Mouse (Mus musculus): ENCODE data around the gene Pum2.
"Not testable (repeated sequence)": the region's sequence is repeated elsewhere in the genome, so short reads cannot be mapped to it uniquely, and the experiment has no call there.

Gene Pum2

DNA sequence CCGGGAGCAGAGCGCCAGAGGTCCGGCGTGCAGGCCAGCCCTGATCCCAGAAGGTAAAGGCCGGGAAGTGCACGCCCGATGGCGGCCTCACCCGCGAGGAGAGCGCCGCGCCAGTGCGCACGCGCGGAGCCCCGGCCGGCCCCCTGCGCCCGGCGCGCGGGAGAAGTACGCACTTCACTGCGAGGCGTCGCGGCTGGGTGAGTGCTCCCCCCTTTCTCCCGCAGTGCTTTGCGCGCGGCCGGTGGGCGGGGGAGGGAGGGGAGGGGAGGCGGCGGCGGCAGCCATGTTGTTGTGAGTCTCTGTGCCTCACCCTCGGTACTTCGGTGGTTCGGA lies at the start of gene Pum2:
Pum2 (plus strand) TSS at position 161 of the 333 bp plus-strand sequence.
- DNase-seq (ENCODE audit: low read depth), result peak; percentile 72

DNA sequence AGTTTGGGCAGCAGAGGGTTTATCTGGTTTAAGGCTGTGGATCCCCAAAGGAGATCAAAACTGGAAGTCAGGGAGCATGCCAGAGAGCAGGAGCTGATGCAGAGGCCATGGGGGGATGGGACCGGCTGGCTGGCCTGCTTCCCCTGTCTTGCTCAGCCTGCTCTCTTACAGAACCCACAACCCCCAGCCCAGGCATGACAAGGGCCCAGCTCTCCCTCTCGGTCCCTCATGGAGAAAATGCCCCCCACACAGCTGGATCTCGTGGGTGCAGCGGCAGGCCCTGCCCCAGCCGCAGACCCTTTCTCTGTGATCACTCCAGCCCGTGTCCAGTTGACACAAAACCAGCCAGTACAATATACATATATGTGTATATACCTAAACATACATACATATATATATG lies 44.4 kb upstream of the Pum2 start:
- no peak for DNase-seq (ENCODE audit: low read depth)

DNA sequence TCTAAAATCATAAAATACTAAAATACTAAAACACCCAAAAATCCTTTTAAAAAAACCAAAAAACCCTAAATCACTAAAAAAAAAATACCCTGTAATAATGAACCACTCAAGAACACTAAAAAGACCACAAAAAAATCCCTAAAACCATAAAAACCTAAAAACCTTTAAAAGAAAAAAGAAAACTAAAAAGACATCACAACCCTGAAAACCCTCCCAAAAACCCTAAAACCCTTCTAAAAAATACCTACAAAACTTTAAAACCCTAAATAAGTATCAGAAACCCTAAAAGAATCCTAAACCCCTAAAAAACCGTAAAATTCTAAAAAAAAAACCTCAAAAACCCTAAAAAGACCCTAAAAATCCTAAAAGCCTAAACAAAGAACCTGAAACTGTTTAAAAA lies 42.2 kb upstream of the Pum2 start:
- no peak for DNase-seq (ENCODE audit: low read depth)

DNA sequence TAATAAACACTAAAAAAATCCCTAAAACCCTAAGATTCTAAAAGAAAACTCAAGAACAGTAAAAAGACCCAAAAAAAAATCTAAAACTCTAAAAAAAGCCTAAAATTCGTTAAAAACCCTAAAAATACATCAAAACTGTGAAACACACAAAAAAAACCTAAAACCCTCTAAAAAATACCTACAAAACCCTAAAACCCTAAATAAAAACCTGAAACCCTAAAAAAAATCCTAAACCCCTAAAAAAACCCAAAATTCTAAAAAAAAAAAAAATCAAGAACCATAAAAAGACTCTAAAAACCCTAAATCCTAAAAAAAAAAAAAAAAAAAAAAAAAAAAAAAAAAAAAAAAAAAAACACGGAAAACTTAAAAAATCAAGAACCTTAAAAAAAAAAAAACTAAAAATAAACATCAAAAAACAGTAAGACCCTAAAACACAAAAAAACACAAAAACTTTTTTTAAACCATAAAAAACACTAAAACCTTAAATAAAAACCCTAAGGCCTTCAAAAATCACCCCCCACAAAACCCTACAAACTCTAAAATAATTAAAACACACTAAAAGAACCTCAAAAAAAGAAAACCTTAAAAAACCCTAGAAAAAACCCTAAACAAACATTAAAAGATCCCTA lies 41.1 kb upstream of the Pum2 start:
- no peak for DNase-seq (ENCODE audit: low read depth)

DNA sequence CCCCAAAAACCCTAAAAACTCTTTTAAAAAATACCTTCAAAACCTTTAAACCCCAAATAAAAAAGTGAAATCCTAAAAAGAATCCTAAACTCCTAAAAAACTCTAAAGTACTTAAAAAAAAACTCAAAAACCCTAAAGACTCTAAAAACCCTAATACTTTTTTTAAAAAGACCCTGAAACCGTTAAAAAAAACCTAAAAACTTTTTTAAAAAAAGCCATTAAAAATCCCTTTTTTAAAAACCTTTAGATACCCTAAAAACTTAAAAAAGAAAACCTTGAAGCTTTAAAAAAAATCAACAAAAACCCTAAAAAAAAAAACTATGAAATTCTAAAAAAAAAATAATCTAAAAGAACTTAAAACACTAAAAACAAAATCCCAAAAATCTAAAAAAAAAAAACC lies 39.6 kb upstream of the Pum2 start:
- no peak for DNase-seq (ENCODE audit: low read depth)

DNA sequence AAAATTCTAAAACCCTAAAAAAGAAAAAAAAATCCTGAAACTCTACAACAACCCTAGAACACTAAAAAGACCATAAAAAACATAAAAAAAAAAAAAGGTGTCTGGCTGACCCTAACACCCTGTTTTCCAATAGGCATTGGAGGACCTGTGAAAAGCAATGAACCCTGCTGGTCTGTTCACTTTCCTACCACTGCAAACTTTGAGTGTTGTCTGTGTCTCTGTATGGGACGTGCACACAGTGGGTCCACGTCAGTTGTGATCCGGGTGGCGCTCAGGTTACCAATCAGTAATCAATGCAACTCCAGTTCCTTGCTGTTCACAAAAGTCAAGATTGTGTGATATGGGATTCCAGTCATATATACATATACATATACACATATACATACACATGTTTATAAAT lies 38.4 kb upstream of the Pum2 start:
- DNase-seq (ENCODE audit: low read depth), result no peak

DNA sequence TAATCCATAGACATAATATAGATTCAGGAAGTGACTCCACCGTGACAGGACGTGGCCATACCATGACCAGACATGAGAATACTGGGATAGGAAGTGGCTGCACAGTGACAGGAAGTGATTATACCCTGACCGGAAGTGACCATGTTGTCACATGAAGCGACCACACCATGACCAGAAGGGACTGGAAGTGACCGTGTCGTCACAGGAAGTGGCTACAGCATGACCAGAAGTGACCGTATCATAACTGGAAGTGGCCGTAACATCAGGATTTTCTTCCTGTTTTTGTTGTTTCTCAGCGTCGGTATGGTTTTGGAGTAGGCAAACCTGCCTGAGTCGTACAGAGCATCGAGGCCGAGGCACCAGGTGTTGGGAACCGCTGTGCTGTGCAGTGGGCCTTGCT lies 37.0 kb upstream of the Pum2 start:
- DNase-seq (ENCODE audit: low read depth), result no peak

DNA sequence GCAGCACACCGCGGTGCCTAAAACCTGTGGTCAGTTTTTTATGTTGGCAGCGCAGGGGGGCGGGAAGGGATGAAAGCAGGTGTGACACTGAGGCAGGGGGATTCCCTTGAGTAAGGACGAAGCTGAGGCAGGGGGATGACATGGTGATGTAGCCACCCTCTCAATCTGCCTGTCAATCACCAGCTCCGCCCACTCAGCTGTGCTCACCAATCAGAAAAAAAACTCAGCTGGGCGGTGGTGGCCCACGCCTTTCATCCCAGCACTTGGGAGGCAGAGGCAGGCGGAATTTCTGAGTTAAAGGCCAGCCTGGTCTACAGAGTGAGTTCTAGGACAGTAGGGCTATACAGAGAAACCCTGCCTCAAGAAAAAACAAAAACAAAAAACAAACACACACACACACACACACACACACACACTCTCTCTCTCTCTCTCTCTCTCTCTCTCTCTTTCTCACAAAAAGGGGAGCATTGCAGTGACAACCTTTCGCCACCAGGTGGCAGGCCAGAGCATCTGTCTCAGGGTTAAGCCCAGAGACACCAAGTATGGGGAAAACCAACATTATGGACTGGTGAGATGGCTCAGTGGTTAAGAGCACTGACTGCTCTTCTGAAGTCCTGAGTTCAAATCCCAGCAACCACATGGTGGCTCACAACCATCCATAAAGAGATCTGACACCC lies 35.4 kb upstream of the Pum2 start:
- peak; percentile 44 for DNase-seq (ENCODE audit: low read depth)

DNA sequence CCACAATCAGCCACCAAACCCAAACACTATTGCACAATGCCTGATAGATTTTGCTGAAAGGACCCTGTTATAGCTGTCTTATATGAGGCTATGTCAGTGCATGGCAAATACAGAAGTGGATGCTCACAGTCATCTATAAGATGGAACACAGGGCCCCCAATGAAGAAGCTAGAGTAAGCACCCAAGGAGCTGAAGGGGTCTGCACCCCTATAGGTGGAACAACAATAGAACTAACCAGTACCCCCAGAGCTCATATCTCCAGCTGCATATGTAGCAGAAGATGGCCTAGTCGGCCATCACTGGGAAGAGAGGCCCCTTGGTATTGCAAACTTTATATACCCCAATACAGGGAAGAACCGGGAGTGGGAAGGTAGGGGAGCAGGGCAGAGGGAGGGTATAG lies 33.7 kb upstream of the Pum2 start:
- not testable (repeated sequence) for DNase-seq (ENCODE audit: low read depth)

DNA sequence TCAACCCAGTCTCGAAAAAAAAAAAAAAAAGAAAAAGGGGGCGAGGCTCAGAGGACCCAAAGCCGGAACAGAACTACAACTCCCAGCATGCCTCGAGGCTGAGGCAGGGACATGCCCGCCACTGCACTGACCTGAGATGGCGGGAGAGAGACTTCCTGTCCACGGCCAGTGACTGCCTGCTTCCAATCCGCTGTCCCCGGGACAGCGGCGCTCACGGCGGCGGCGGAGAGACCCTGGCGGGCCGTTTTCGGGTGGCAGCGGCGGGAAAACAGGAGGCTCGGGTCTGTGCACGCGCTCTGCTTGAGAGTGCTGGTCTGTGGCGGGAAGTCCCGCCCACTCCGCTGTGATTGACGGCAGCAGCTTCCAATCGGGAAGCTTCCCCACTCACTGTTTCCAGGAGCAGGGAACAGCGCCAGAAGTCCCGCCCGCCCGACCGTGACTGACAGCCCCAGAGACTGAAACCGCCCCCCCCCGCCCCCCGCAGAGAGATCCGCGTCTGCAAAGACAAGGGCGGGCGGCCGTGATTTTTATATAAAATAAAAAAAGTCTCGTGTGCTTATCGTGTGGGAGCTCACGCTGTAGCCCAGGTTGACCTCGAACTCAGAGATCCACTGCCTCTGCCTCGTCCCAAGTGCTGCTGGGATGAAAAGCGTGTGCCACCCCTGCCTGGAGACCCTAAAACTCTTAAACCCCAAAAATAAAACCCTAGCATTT lies 33.1 kb upstream of the Pum2 start:
- DNase-seq (ENCODE audit: low read depth), result peak; percentile 85

DNA sequence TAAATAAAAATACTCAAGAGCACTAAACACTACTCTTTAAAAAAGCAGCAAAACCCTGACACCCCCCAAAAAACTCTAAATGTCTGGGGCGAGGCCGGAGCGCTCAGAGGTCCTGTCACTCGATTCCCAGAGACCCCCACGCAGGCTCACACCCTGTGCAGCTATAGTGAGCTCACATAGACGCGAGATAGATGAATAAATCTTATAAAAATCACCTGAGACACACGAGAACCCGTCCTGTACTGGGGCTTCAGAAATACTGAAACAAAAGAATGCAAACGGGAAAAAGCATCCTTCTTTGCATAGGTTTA lies 32.6 kb upstream of the Pum2 start:
- no peak for DNase-seq (ENCODE audit: low read depth)

DNA sequence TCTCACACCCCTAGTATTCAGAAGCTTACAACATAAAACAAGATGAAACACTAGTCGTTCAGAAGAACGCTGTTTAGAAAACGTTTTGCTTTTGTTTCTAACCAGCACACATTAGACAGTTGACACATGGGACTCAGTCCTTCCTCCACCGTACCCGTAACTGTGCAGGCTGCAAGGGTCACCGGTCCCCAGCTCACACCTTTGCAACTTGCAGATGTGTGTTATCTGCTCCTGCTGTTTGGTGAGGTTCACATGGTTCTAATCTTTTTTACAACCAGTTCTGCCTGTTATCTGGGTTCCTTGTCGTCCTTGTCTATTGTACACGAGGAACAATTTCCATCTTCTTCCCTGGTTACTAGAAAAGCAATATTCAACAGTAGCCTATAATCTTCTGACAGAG lies 25.7 kb upstream of the Pum2 start:
- not testable (repeated sequence) for DNase-seq (ENCODE audit: low read depth)

DNA sequence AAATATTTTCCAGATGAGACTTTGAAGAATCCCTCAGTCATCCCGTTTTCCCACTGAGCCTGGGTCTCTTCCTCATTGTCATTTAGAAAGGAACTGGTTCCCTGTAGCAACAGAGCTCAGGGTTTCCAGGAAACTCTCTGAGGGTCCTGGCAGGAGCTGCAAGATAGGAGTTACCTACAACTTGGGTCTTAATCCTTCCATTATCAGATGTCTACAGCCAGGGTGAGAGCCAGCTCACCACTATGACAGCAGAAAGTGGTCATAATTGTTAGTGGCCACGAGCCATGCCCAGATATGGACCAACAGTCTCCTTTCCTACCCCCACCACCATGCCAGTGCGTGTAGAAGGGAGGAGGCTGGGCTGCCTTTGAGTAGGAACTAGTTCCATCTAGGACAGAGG lies 23.9 kb upstream of the Pum2 start:
- not testable (repeated sequence) for DNase-seq (ENCODE audit: low read depth)

DNA sequence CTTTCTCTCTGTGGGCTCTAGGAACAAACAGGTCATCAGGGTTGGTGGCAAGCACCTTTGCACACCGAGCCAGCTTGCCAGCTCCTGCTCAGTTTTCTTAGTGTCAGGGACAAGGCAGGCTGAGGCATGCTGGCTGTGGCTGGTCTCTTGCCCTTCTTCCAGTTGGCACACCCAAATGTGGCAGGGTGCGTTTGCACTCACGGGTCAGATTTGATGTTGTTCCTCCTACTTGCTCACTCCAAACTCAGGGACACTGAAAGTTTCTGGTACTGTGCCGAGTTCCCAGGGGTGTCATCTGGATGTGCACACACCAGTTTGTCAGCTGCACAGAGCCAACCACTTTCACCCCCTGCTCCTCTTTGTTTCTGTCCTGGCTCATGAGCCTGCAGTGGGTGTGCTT lies 17.3 kb upstream of the Pum2 start:
- DNase-seq (ENCODE audit: low read depth), result no peak

DNA sequence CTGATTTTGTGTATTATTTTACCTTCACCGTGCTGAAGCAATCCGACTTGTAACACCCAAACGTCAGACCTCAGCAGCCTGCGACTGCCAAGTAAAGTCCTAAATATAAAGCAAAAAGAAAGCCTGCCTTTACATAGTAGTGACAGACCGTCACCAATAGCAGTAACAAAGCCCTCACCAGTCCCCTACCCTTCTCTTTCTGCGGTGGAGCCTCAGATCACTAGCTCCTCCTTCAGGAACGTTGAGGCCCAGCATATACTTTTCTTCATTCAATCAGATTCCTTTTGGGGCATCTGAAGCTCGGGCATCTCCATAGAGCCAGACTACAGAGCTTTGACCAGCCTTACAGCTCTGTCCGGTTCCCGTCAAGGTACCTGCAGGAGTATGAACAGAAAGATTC lies 16.8 kb upstream of the Pum2 start:
- no peak for DNase-seq (ENCODE audit: low read depth)

DNA sequence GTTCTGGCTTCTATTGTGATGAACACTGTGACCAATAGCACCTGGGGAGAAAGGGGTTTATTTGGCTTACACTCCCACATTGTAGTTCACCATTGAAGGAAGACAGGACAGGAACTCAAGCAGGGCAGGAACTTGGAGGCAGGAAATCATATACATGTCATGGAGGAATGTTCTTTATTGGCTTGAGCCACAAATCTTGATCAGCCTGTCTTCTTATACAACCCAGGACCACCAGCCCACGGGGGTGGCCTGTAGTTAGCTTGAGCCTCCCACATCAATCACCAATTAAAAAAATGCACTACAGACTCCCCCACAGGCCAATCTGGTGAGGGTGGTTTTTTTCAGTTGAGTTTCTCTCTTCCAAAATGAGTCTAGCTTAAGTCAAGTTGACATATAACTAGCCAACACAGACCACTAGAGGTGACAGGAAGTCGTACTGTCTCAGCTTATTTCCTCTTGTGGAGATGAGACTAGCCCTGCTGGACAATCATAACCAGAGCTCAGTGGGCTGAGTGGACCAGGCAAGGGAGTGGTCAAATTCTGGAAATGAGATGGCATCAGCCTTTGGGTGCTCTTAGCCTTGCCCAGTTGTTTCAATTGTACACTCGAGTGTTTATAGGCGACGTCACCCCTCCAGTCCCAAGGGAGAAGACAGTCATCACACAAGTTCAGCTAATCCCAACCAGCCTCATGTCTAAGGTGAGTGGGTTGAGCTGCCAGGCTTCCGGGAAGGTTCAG lies 16.1 kb upstream of the Pum2 start:
- DNase-seq (ENCODE audit: low read depth), result no peak

DNA sequence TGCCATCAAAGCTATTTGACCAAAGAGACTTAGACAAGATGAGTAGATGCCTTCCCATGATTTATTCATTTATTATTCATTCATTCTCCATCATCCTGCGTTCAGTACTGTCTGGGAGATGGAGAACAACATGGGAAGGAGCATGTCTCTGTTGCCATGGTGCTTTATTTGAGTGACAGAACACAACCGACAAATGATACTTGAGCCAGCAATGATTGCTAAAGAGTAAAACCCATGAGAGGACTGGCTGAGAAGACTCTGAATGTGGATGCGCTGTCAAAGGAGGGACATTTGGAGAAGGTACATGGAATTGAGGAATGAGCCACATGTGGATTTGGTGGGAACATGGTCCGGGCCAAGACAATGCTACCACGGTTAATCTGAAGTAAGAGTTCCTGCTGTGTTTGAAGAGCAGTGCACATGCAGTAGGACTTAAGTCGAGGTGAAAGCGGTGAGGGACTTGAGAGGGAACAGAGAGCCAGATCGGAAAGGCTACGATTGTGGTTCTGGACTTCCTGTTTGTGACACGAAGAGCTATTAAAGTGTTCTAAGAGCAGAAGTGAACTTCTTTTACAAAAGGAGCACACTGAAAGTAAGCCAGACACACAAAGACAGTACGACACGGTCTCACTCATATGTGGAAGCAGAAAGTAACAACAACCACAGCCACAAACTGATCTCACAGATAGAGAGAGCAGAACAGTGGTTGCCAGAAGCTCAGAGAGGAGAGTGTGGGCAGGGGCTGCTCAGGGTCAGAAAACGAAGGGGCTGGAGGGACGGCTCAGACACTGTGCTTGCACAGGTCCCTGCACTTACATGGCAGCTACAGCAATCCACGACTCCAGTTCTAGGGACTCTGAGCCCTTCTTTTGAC lies 14.3 kb upstream of the Pum2 start:
- no peak for DNase-seq (ENCODE audit: low read depth)

DNA sequence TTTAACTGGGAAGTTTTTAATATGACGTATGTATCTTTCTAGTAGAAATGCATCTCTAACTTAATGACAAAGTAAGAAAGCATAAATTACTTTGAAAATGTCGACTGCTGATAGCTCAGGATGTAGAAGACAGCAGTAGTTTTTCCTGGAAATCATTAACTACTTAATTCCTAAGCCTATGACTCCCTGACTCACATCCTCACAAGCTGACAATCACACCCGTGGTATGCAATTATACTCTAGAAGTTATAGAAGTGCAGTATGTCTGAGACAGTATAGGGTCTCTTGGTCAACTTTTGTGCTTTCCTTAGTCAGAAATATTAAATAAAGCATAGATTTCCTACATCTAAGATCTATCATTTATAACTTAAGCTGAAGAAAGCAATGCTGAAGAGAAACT lies 12.2 kb upstream of the Pum2 start:
- no peak for DNase-seq (ENCODE audit: low read depth)

DNA sequence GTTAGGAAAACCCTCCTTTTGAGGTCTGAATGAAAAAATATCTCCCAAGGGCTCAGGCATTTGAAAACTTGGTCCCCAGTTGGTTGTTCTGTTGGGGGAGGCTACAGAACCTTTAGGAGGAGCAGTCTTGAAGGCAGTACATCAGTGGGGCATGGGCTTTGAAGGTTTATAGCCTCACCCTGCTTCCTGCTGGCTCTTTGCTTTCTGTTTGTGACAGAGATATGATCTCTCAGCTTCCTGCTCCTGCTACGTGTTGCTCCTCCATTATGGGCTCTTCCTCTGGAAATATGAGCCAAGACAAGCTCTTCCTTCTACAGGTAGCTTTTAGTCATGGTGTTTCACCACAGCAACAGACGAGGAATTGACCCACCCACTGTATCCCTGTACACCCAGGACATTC lies 11.8 kb upstream of the Pum2 start:
- no peak for DNase-seq (ENCODE audit: low read depth)

DNA sequence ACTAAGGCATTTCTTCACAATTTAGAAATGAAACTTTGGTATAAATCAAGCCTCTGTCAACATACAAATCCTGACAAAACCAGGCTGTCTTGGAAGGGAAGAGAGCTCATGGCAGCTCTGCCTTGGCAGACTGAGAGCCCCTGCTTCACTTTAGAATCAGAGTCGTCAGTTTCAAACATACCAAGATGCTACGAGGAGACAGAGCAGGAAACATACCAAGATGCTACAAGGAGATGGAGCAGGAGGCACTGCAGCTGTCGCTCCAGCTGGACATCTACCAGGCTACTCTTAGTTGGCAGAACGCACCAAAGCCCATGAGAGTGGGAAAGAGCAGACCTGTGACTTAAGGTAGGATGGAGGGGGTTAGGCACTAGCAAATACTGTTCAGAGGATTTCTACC lies 11.2 kb upstream of the Pum2 start:
- DNase-seq (ENCODE audit: low read depth), result no peak

DNA sequence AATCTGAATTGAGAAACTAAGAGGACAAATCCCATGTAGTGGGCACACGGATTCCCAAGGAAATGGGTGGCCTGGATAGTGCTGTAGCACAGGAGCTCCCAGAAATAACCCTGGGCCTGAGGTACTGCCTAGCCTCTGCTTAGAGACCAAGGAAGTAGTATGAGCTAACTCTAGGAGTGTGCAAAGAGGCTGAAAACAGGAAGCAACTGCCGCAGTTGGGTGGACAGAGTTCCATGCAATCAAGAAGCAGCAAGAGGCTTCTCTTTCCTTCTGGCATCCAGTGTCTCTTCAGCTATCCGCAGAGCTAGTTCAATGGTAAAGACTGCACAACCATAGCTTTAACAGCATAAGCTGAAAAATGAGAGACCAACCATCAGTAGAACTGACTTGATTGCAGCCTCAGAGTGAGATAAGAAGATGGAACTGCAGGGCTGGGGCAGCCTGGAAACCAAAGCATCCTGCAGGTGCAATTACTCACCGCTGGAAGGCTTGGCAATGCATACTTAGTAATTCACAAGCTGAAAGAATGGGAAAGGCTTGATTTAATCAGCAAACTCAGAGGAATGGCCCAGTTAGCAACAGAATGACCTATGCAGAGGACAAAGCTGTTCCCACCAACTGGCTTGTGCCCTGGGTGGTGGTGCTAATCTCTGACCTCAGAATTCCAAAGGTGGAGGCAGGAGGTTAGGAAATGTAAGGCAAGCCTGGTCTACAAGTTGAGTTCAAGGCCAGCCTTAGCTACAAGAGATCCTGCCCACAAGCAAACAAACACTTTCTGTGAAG lies 6.3 kb upstream of the Pum2 start:
- no peak for DNase-seq (ENCODE audit: low read depth)
